Mouse (Mus musculus): ENCODE measurements around the gene Ms4a5. TPM values are rescaled to one million over a fixed set of nuclear protein-coding genes. Genes with fewer than 3 reads are reported as not detected.
"Not testable (repeated sequence)": the region's sequence is repeated elsewhere in the genome, so short reads cannot be mapped to it uniquely, and the experiment has no call there.

The Ms4a5 gene
- not detected in 2 replicates for polyA plus RNA-seq (2016; fragmentation: Nextera tagmentation; extraction: Ambion mirVana)

- Histone ChIP-seq H3K9ac (no peak within 1 kb of the TSS), H3K4me3 (no peak within 1 kb of the TSS), H3K27me3 (replicated peaks) (no peaks in the 10 kb centered on the region), H3K4me2 (replicated peaks) (no peak within 1 kb of the TSS), H3K9me3 (no peaks in the 10 kb centered on the region), H3K4me1 (no peaks in the 10 kb centered on the region), H3K36me3 (no peaks in the 10 kb centered on the region), H3K27ac (no peak within 1 kb of the TSS)
- 86% methylated on average over 2 of the region's 2 CpGs for WGBS
- no peak for ATAC-seq (ENCODE audit: low FRiP score, low read depth)
Measured at GRCm38 (mm10) chr19:11283773-11284172, at the start of gene Ms4a5. Gene Ms4a5, minus strand, starts transcription at chr19:11283873.

GRCm38 (mm10) chr19:11321123-11321522, 37.5 kb upstream of the Ms4a5 start:
- 82% methylated on average over 1 of the region's 1 CpGs for WGBS

DNA sequence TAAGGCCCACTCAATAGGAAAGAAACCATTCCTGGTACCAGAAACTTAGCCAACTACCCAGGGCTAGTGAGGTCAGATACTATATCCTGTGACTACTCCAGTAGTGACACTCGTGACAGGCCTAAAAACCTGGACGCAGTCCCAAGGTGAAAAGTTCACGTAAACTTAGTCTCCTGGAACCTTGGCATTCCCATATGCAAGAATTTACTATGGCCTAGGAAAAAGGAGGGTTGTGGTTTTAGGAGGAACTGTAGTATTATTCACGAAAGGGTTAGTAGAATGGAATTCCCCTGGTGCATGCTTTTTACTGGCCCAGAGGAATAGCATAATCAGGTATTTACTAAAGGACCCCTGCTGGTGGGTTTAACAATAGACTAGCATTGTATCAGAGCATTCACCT, 33.1 kb upstream of the Ms4a5 start:
- ATAC-seq (ENCODE audit: low FRiP score, low read depth), result no peak
- H3K9me3 ChIP-seq, result no peaks in the 10 kb centered on the region
- H3K27me3 ChIP-seq (replicated peaks), result no peaks in the 10 kb centered on the region
- H3K4me2 ChIP-seq (replicated peaks), result no peak overlapping the region
- H3K4me3 ChIP-seq, result no peak overlapping the region
- H3K4me1 ChIP-seq, result no peaks in the 10 kb centered on the region
- no peaks in the 10 kb centered on the region for H3K36me3 ChIP-seq
- WGBS, result 92% methylated on average over 4 of the region's 4 CpGs
- no peak overlapping the region for H3K27ac ChIP-seq
- no peak overlapping the region for H3K9ac ChIP-seq

More at GRCm38 (mm10) chr19:11321123-11321522, 37.5 kb upstream of the Ms4a5 start:
- Histone ChIP-seq H3K27me3 (replicated peaks) (no peaks in the 10 kb centered on the region), H3K9me3 (no peaks in the 10 kb centered on the region), H3K4me3 (no peak overlapping the region), H3K4me2 (replicated peaks) (no peak overlapping the region), H3K4me1 (no peaks in the 10 kb centered on the region), H3K36me3 (no peaks in the 10 kb centered on the region), H3K27ac (no peak overlapping the region), H3K9ac (no peak overlapping the region)
- no peak for ATAC-seq (ENCODE audit: low FRiP score, low read depth)

DNA sequence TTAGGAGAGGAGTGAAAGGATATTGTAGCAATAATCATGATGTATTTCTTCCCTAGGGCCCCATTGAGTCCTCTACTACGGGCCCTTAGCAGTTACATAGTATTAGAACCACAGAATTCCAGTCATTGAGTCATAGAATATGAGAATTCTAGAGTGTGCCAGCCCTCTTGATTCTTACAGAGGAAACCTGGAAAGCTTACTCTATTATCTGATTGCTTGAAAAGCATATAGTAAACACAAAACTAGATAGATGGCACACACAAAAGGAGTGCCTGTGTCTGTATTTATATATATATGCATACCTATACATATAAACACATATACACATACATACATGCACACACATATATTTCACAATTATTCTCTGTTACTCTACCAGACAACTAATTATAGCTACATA, 30.7 kb upstream of the Ms4a5 start, which contains the start of gene Ms4a14:
Gene Ms4a14 (minus strand): TSS at position 101 of the 400 bp plus-strand sequence.
- Histone ChIP-seq H3K27ac (no peak within 1 kb of the TSS), H3K36me3 (no peaks in the 10 kb centered on the region), H3K4me1 (no peaks in the 10 kb centered on the region), H3K9me3 (no peaks in the 10 kb centered on the region), H3K9ac (no peak within 1 kb of the TSS), H3K4me2 (replicated peaks) (no peak within 1 kb of the TSS), H3K27me3 (replicated peaks) (no peaks in the 10 kb centered on the region), H3K4me3 (no peak within 1 kb of the TSS)
- WGBS, result 71% methylated on average over 1 of the region's 1 CpGs
- no peak for ATAC-seq (ENCODE audit: low FRiP score, low read depth)

GRCm38 (mm10) chr19:11308888-11309287, 25.2 kb upstream of the Ms4a5 start:
- Histone ChIP-seq H3K4me2 (replicated peaks) (no peak overlapping the region), H3K27ac (no peak overlapping the region), H3K9me3 (no peaks in the 10 kb centered on the region), H3K36me3 (no peaks in the 10 kb centered on the region), H3K27me3 (replicated peaks) (no peaks in the 10 kb centered on the region), H3K9ac (no peak overlapping the region), H3K4me3 (no peak overlapping the region), H3K4me1 (no peaks in the 10 kb centered on the region)
- ATAC-seq (ENCODE audit: low FRiP score, low read depth), result no peak

DNA sequence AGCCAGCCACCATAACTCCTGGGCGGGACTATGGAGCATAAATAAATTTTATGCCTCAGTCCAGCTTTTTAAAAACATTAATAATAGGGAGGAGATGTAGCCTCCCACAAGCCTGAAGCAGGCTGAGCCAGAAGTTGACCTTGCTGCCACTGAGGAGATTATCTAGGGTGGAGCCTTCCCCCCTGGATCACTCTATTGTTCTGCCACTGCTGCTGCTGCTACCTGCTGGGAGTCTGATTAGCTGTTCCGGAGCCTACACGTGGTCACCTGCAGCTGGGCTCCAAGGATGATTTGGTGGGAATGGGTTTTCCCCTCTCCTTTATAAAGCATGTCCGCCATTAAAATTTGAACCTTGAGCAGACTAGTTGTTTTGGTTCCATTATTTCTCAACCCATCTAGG, 15.9 kb upstream of the Ms4a5 start:
- not testable (repeated sequence) for H3K9me3 ChIP-seq; H3K36me3 ChIP-seq; H3K9ac ChIP-seq; H3K4me2 ChIP-seq (replicated peaks); H3K4me3 ChIP-seq; H3K4me1 ChIP-seq; H3K27me3 ChIP-seq (replicated peaks); ATAC-seq (ENCODE audit: low FRiP score, low read depth); H3K27ac ChIP-seq
- WGBS, result 51% methylated on average over 4 of the region's 4 CpGs

- Histone ChIP-seq H3K27ac (no peak overlapping the region), H3K27me3 (replicated peaks) (no peaks in the 10 kb centered on the region), H3K36me3 (no peaks in the 10 kb centered on the region), H3K4me3 (no peak overlapping the region), H3K4me1 (no peaks in the 10 kb centered on the region), H3K4me2 (replicated peaks) (no peak overlapping the region), H3K9ac (no peak overlapping the region), H3K9me3 (no peaks in the 10 kb centered on the region)
- 56% methylated on average over 2 of the region's 2 CpGs for WGBS
- ATAC-seq (ENCODE audit: low FRiP score, low read depth), result no peak
Measured at GRCm38 (mm10) chr19:11298939-11299338, 15.3 kb upstream of the Ms4a5 start.

DNA sequence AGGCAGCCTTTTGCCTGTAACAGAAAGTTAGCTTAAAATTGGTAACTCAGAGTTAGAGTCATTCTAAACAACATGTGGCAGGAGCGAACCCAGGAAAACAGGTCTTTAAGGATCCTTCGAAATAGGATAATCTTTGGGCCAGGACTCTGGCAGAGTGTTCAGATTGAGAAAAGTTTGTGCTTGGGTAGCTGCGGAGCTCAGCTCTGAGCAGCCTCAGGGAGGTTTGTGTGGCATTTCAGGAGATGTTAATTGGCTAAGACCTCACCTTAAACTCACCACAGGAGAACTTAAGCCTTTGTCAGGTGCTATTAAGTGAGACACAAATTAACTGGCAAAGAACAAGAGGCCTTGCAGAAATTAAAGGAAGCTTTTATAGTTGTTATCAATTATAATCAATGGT, 9.9 kb upstream of the Ms4a5 start:
- peak overlapping the region; percentile 50 for H3K4me2 ChIP-seq (replicated peaks)
- H3K4me3 ChIP-seq, result not testable (repeated sequence)

GRCm38 (mm10) chr19:11292990-11293389, 9.3 kb upstream of the Ms4a5 start:
- Histone ChIP-seq H3K4me2 (replicated peaks) (peak overlapping the region; percentile 50), H3K4me3 (peak overlapping the region; percentile 31), H3K4me1 (no peaks in the 10 kb centered on the region), H3K27ac (no peak overlapping the region), H3K27me3 (replicated peaks) (no peaks in the 10 kb centered on the region), H3K9me3 (no peaks in the 10 kb centered on the region), H3K9ac (0 out of 2 replicates have a peak overlapping the region, but pooled peaks have one; percentile 33), H3K36me3 (no peaks in the 10 kb centered on the region)
- ATAC-seq (ENCODE audit: low FRiP score, low read depth), result peak; percentile 41; the same call in 1 of the 2 replicates
- WGBS, result 21% methylated on average over 12 of the region's 12 CpGs

More for the DNA sequence above, 9.9 kb upstream of the Ms4a5 start:
- not testable (repeated sequence) for H3K27me3 ChIP-seq (replicated peaks); H3K9ac ChIP-seq; H3K9me3 ChIP-seq; H3K36me3 ChIP-seq; H3K27ac ChIP-seq; H3K4me1 ChIP-seq; ATAC-seq (ENCODE audit: low FRiP score, low read depth)
- WGBS, result 15% methylated on average over 3 of the region's 3 CpGs

DNA sequence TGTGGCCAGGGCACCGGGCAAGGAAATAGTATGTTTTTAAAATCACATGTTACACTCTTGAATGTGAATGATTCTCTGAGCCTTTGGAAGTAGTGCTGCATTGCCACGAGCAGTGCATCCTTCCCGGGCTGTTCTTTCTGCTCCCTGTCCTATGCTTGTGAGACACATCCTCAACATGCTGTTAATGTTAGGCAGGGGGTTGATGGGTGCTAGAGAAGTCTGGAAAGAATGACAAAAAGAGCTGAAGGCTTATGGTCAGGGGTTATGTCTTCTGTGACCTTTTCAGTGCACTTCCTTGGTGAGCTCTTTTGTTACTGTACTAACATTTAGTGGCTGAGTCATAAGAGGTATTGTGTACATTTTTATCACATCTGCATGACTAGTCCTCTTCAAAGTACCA, 3.5 kb downstream of the Ms4a5 start:
- 88% methylated on average over 3 of the region's 3 CpGs for WGBS
- no peaks in the 10 kb centered on the region for H3K36me3 ChIP-seq

GRCm38 (mm10) chr19:11276431-11276830, 7.2 kb downstream of the Ms4a5 start:
- 75% methylated on average over 5 of the region's 5 CpGs for WGBS
- ATAC-seq (ENCODE audit: low FRiP score, low read depth), result no peak
- Histone ChIP-seq H3K9ac (no peak overlapping the region), H3K4me2 (replicated peaks) (no peak overlapping the region), H3K4me3 (no peak overlapping the region), H3K27ac (no peak overlapping the region), H3K4me1 (no peaks in the 10 kb centered on the region), H3K27me3 (replicated peaks) (no peaks in the 10 kb centered on the region), H3K9me3 (no peaks in the 10 kb centered on the region), H3K36me3 (no peaks in the 10 kb centered on the region)

More for the DNA sequence above, 3.5 kb downstream of the Ms4a5 start:
- Histone ChIP-seq H3K4me1 (no peaks in the 10 kb centered on the region), H3K9me3 (no peaks in the 10 kb centered on the region), H3K4me3 (no peak overlapping the region), H3K9ac (no peak overlapping the region), H3K4me2 (replicated peaks) (no peak overlapping the region), H3K27me3 (replicated peaks) (no peaks in the 10 kb centered on the region), H3K27ac (no peak overlapping the region)
- ATAC-seq (ENCODE audit: low FRiP score, low read depth), result no peak

GRCm38 (mm10) chr19:11266956-11267355, 16.7 kb downstream of the Ms4a5 start:
- Histone ChIP-seq H3K27me3 (replicated peaks) (no peaks in the 10 kb centered on the region), H3K4me3 (no peak overlapping the region), H3K9me3 (no peaks in the 10 kb centered on the region), H3K36me3 (no peaks in the 10 kb centered on the region), H3K9ac (no peak overlapping the region), H3K4me1 (no peaks in the 10 kb centered on the region), H3K4me2 (replicated peaks) (no peak overlapping the region), H3K27ac (no peak overlapping the region)
- no peak for ATAC-seq (ENCODE audit: low FRiP score, low read depth)
- 89% methylated on average over 4 of the region's 4 CpGs for WGBS

DNA sequence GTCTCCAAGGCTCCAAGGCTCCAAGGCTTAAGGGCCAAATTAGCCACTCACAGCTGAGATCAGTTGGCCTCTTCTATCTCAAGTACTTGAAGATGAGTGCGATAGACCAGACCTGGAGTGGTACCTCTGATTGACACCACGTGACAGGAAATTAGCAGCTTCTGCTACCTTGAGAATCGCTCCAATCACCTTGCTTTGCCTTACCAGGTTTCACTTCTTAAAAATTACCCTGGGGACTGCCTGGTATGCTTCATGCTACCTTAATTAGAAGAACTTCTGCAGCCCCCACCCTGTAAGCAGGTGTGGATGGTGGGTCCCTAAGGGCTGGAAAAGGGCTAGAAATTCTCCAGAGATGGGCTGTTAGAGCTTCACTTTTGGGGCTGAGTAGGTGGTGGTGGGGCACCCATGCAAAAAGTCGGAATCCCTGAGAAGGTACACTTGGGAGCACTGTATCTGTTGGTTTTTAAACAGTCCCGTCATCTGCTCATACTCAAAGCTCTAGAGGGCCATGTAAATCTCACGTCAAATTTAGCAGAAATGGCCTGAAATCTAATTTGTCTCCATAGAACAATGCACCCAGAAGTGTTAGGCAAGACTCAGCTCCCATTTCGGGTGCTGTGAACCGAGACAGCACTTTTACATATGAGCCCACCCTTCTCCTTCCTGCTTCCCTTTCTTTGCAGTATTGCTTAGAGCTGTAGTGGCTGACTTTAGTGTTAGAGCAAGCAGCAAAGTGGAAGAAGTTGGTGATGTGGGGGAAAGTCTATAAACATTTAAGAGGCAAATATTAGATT, 17.4 kb downstream of the Ms4a5 start, which contains the start of gene Ms4a1:
Gene Ms4a1 (minus strand): TSS at position 190 of the 794 bp plus-strand sequence.
- Histone ChIP-seq H3K27me3 (replicated peaks) (no peaks in the 10 kb centered on the region), H3K4me2 (replicated peaks) (no peak within 1 kb of the TSS), H3K27ac (no peak within 1 kb of the TSS), H3K9ac (no peak within 1 kb of the TSS), H3K9me3 (no peaks in the 10 kb centered on the region), H3K36me3 (no peaks in the 10 kb centered on the region), H3K4me1 (no peaks in the 10 kb centered on the region), H3K4me3 (no peak within 1 kb of the TSS)
- WGBS, result 86% methylated on average over 8 of the region's 8 CpGs
- ATAC-seq (ENCODE audit: low FRiP score, low read depth), result no peak
